Mouse (Mus musculus) monocyte, adult 5-6 weeks (primary cell): ENCODE data around the gene Llgl1. TPM values are rescaled to one million over a fixed set of nuclear protein-coding genes. Genes with fewer than 3 reads are reported as not detected.

Experiments
- ATAC-seq: fragments of 153-309, 156-312 bp; replicated peaks from 2 replicates; pipeline ENCODE4 v1.8.0; 2017; ENCODE audit warnings: mild to moderate bottlenecking; ENCODE audit not compliant: low TSS enrichment, insufficient number of reproducible peaks, severe bottlenecking, poor library complexity, low FRiP score
- total RNA-seq: library from RNA; stranded (forward); fragments of 200-1000, 200-491, 200-594 nt; gene quantifications from 3 replicates; pipeline ENCODE4 v1.2.3, GENCODE M21; 2017

The Llgl1 gene
- total RNA-seq, 1 experiment from 2014 or later: 5.3 TPM

- no peak for ATAC-seq
Measured at GRCm38 (mm10) chr11:60712639-60713255, 13.2 kb downstream of the Llgl1 start.

- no peak for ATAC-seq
Measured at GRCm38 (mm10) chr11:60715833-60716232, 16.3 kb downstream of the Llgl1 start.

DNA sequence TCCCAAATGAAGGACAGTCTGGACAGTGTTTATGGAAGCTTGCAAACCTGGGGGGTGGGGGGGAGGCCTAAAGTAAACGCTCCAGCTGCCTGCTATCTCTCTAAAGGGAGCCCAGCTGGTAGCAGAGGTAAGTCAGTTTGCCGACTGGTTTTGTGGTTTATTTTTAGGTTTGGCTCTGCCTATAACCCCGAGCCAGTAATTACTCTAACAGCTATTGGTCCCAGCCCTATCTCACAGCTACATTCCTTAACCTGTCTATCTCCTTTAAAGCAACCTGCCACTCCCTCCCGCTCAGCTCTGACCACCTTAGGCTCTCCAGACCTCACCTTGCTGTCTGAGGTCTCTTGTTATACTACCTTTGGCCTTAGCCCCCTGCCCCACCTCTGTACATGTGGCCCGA is 19.7 kb downstream of the Llgl1 start:
- ATAC-seq: no peak

DNA sequence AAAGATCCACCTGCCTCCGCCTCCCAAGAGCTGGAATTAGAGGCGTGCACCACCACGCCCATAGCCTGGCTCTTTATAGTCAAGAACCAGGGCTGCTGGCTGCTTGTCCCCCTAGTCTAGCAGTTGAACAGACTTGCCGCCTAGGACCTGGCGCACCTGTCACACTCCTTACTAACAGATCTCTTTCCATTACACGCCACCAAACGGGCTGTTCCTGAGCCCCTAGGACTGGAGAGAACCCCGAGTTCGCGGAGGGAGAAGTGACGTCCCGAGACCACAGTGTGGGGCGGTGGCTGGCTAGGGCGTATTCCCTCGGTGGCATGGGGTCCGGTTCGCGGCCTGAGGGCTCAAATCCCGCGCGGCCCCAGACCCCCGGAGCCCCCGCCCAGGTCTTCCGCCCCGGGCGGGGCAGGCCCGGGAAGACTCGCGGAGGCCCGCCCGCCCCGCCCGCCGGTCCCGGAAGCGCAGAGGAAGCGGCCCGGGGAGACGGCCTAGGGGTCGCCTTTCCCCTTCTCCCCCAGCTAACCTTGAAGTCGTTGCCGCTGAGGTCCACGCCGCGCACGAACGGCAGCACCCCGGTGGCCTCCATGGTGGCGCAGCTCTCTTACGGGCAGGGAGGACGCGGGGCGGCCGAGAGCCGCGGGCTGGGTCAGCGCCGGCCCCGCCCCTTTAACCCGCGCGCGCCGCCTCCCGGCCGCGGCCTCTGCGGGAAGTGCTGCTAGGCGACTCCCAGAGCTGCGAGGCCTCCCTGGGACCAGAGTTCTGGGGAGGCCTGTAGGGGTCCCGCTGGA is 27.3 kb downstream of the Llgl1 start, which contains the start of gene Flii:
Gene Flii, minus strand, starts transcription at position 663 of the 791 bp plus-strand sequence.
- peak; percentile 15 for ATAC-seq

DNA sequence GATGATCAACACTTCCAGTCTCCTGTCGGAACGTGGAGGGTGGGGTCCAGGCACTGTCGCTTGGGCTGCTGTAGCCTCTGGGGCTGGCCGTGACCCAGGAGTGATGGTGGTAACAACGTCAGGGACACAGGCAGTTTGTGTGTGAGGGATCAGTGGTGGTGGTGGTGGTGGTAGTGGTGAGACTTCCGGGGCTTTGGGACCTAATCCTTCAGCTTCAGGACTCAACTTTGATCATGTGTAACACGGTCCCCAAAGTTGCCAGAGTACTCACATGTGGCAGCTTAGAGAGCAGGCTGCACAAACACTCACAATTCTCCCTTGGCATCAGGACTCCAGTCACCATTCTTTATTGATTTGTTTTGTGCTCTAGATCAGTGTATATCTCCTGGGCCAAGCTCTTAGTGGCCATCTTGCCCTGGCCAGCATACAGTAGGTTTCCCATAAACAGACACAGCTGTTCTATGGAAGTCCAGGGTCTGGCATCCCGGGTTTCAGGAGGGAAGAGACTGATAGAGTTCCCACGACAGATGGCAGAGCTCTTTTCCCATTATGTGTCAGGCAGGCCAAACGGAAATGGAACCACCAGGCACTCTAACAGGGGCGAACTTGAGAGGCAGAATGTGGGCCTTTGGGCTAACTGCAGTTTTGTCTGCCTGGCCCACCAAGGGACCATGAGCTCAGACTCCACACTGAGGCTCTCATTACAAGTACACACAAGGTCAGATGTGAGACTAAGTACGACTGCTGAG is 28.0 kb downstream of the Llgl1 start:
- ATAC-seq: no peak

GRCm38 (mm10) chr11:60728260-60728761 is 28.8 kb downstream of the Llgl1 start, which contains the start of gene Mief2:
TSS of gene Mief2 (plus strand) at chr11:60728398.
- ATAC-seq: peak; percentile 90

DNA sequence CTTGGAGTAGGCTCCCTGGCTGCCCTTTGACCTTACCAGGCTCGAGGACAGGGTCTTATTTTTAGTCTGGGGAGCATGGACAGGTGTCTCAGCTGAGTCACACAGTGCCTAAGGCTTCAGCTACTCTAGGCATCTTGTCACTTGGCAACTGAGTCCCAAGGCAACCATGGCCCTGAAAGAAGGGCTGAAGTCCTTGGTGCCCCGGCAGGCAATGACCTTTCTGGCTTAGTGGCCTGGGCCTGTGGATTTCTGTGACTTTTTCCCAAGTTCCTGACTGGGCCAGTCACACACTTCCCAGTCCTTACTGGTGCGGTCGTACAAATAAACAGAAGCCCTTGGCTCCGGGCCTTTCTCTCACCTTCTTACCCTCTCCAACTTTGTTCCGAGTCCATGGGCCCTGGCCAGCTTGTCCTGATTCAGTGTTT is 29.7 kb downstream of the Llgl1 start:
- ATAC-seq: no peak

- no peak for ATAC-seq
Measured at GRCm38 (mm10) chr11:60730169-60730568, 30.6 kb downstream of the Llgl1 start.

GRCm38 (mm10) chr11:60731251-60731650 is 31.7 kb downstream of the Llgl1 start:
- ATAC-seq: no peak

- no peak for ATAC-seq
Measured at GRCm38 (mm10) chr11:60734206-60734605, 34.7 kb downstream of the Llgl1 start.

DNA sequence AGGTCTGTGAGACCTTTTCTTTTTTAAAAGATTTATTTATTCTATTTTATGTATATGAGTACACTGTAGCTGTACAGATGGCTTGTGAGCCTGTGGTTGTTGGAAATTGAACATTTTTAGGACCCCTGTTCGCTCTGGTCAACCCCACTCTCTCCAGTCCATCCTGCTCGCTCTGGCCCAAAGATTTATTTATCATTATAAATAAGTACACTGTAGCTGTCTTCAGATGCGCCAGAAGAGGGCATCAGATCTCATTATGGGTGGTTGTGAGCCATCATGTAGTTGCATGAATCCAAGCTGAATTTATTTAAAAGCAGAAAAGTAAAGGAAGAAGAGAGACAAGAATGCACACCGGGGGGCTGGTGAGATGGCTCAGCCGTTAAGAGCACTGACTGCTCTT is 35.7 kb downstream of the Llgl1 start:
- no peak for ATAC-seq

GRCm38 (mm10) chr11:60736491-60736890 is 37.0 kb downstream of the Llgl1 start:
- ATAC-seq: no peak

DNA sequence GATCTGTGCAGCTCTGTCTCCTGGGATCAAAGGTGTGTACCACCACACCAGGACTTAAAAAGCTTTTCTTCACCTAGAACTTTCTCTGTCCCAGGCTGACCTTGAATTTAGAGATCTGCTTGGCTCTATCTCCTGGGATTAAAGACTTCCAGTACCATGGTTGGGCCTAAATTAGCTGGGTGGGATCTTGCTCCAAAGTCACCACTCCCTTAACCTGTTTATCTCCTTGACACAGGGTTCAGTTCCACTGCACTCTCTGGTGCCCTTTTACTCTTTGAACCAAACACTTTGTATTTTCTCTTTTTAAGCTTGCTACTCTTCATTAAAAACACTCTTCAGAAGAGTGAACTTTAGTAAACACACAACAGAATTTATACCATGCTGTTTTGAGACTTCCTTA is 37.9 kb downstream of the Llgl1 start:
- no peak for ATAC-seq

DNA sequence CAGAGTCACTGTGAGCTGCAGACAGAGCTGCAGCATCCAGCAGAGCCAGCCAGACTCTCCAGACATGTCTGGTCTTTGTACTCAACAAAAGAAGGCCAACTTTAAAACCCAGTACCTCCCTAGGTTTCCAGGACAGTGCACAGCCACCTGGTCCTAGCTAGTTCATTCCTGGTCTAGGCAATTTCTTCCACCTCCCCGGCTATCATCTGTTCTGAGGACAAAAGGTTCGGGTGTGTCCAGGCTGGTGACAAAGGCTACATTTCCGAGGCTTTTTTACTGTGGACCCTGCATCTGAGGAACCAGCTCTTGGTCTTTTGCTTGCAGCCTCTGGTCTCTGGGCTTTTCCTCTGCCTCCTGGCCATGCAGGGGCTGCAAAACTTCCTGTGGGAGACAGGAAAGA is 40.8 kb downstream of the Llgl1 start:
- ATAC-seq: no peak

- no peak for ATAC-seq
Measured at GRCm38 (mm10) chr11:60755570-60755969, 56.0 kb downstream of the Llgl1 start.

GRCm38 (mm10) chr11:60761681-60762080 is 62.2 kb downstream of the Llgl1 start:
- ATAC-seq: no peak
